Mouse (Mus musculus) heart, postnatal 25 days (tissue): Measurements from ENCODE around the gene Mob1a. TPM values are rescaled to one million over a fixed set of nuclear protein-coding genes. Genes with fewer than 3 reads are reported as not detected.

Experiments
- DNase-seq: peaks from one replicate; pipeline ENCODE4 v3.0.0; 2022; ENCODE audit warnings: low spot score
- intact Hi-C: fragments of 180-260 bp; cut with DNase I; formaldehyde crosslinking; loops from one replicate; pipeline ENCODE4 v1.15.1; 2025
- total RNA-seq, 2 experiments: library from RNA; stranded (reverse); gene quantifications; 2 replicates each; pipeline ENCODE4 v1.2.3; 2021

Gene Mob1a
- total RNA-seq, 2 experiments from 2014 or later, result 24.9 to 25.0 TPM

GRCm38 (mm10) chr6:83371350-83371749 lies 45.5 kb downstream of the Mob1a start:
- intact Hi-C loops, result no loop called here
- no peak for DNase-seq

- DNase-seq, result no peak
- intact Hi-C loops, result no loop called here
These were observed 48.0 kb downstream of the Mob1a start for GRCm38 (mm10) chr6:83373704-83374300.

DNA sequence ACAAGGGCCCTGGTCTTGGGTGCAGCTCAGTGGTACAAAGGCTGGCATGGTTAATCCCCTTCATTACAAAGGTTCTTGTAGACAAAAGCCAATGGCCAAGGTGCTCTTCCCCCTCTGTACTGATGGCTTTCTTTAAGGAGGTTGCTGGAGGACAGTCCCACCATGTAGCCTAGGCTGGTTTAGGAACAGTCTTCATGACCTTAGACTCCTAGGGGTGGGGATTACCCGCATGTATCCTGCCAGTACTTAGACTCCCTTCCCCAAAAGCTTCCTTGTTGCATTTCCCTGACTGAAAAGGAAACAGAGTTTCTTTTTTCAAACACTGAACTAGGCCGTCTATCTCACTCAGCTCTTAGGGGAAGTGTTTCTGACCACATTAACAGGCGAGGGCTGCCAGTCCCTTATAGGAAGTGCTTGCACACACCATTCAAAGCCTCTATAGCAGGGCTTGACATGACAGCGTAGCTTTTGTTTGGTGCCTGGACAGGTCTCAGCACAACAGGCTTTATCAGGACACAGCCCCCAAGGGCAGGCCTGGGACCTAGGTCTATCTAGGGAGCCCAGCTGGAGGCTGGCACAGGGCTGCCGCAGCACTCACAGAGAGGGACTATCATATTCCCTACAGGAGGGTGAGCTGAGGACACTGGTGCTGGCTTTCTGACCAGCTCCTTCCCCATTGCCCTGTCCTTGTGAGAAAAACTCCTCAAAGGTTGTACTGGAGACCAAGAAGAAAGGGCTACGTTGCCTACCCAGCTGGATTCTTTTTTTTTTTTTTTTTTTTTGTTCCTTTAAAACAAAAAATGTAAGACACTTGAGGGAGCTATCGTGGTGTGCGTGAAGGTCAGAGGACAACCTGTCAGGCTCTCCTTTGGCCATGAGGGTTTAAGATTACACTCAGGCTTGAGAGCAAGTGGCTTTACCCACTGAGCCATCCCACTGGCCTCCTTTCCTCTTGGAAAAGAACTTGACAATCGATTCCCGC lies 56.0 kb downstream of the Mob1a start:
- peak; percentile 24 for DNase-seq
- intact Hi-C loops, result loop anchor here (5.0 kb wide), 1 partner anchor 76 kb away; the partner anchor contains the start of gene Tet3

DNA sequence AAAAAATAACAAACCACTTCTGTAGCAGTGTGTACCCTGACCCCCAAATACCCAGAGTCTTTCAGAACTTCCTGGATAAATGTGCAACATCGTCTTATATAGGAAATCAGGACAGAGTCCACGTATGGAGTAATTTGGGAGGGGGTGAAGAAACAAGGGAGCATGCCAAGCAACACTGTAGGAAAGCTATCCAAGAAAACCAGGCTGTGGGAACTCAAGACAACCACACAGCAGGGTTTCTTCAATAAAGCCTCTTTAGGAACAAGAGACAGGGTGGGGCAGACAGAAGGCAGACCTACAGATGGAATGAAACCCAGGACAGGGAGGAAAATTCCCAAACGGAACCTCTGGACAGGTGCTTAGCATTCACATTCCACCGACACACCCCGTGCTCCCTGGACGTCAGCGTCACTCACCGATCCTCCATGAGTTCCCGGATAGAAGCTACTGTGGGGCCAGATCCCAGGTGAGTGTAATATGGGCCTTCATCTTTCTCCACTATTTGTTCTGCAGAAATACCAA lies 59.8 kb downstream of the Mob1a start:
- intact Hi-C loops, result no loop called here
- no peak for DNase-seq

GRCm38 (mm10) chr6:83392166-83392780 lies 66.5 kb downstream of the Mob1a start:
- DNase-seq, result no peak

More at GRCm38 (mm10) chr6:83392166-83392780, 66.5 kb downstream of the Mob1a start:
- intact Hi-C loops, result no loop called here

Other genes starting within 250 kb of the Mob1a start
- 1 to 10 TPM; 8.0 to 9.6 TPM for gene Pcgf1, start 248.1 kb upstream of the Mob1a start, total RNA-seq
- 1 to 10 TPM; 1.3 TPM for gene Lbx2, start 239.6 kb upstream of the Mob1a start, total RNA-seq
- gene Ccdc142, start 224.4 kb upstream of the Mob1a start, total RNA-seq, result 1 to 10 TPM; 1.4 to 1.7 TPM
- 1 to 10 TPM in 1 of 2 experiments, under 1 TPM in 1; 0.99 to 1.6 TPM for gene Gm42688, start 224.4 kb upstream of the Mob1a start, total RNA-seq
- gene Mrpl53, start 217.0 kb upstream of the Mob1a start, total RNA-seq, result 100 to 1,000 TPM; 127 to 151 TPM
- 1 to 10 TPM; 8.4 to 9.0 TPM for gene Mogs, start 210.5 kb upstream of the Mob1a start, total RNA-seq
- 10 to 100 TPM; 72.5 to 74.0 TPM for gene Wbp1, start 204.5 kb upstream of the Mob1a start, total RNA-seq
- gene Ino80b, start 200.6 kb upstream of the Mob1a start, total RNA-seq, result 10 to 100 TPM in 1 of 2 experiments, 1 to 10 TPM in 1; 7.0 to 12.7 TPM
- 1 to 10 TPM; 2.8 to 5.4 TPM for gene Rtkn, start 190.6 kb upstream of the Mob1a start, total RNA-seq
- gene Wdr54, start 169.6 kb upstream of the Mob1a start, total RNA-seq, result 1 to 10 TPM; 1.0 to 2.3 TPM
- under 1 TPM in 1 of 2 experiments, not detected in 1; 0.17 TPM for gene 1700003E16Rik, start 169.6 kb upstream of the Mob1a start, total RNA-seq
- 100 to 1,000 TPM; 134 to 136 TPM for gene Dctn1, start 160.1 kb upstream of the Mob1a start, total RNA-seq
- not detected for gene Slc4a5, start 106.2 kb upstream of the Mob1a start, total RNA-seq
- 1 to 10 TPM; 2.4 to 2.6 TPM for gene Mthfd2, start 108 bp upstream of the Mob1a start, total RNA-seq
- 100 to 1,000 TPM; 371 to 393 TPM for gene Bola3, start 23.1 kb downstream of the Mob1a start, total RNA-seq
- 10 to 100 TPM; 32.6 to 40.8 TPM for gene Tet3, start 133.1 kb downstream of the Mob1a start, total RNA-seq
- 10 to 100 TPM; 32.8 to 35.2 TPM for gene Dguok, start 181.0 kb downstream of the Mob1a start, total RNA-seq
- gene Actg2, start 210.2 kb downstream of the Mob1a start, total RNA-seq, result 1 to 10 TPM; 1.6 to 2.2 TPM
- 10 to 100 TPM in 1 of 2 experiments, 1 to 10 TPM in 1; 10.0 to 12.6 TPM for gene Stambp, start 246.7 kb downstream of the Mob1a start, total RNA-seq